Mouse (Mus musculus) forebrain, postnatal 0 days (tissue): ENCODE results near the gene Calm2. TPM values are rescaled to one million over a fixed set of nuclear protein-coding genes. Genes with fewer than 3 reads are reported as not detected.

ENCODE experiments used
- ATAC-seq: fragments of 200-750 bp; cut with Nextera tagmentation; 2 replicates; pipeline ENCODE4 v1.8.0; 2017; ENCODE audit warnings: mild to moderate bottlenecking, moderate library complexity
- DNase-seq: peaks from one replicate; pipeline ENCODE4 v3.0.0-alpha.2; 2015
- H3K27ac ChIP-seq: fragments of 300-500 bp; sonication (generic); 2 replicates; pipeline ENCODE4 v1.5.1; 2014; ENCODE audit warnings: low read depth, mild to moderate bottlenecking, antibody characterized with exemption, low read length, moderate library complexity, mixed read lengths
- H3K27me3 ChIP-seq: fragments of 300-500 bp; sonication (generic); 2 replicates; pipeline ENCODE4 v1.6.1; 2014; ENCODE audit warnings: mild to moderate bottlenecking, low read length, mixed read lengths; ENCODE audit not compliant: insufficient read depth
- H3K36me3 ChIP-seq: fragments of 300-500 bp; sonication (generic); 2 replicates; pipeline ENCODE4 v1.6.1; 2014; ENCODE audit warnings: mild to moderate bottlenecking, moderate library complexity; ENCODE audit not compliant: insufficient read depth
- H3K4me1 ChIP-seq: fragments of 300-500 bp; sonication (generic); 2 replicates; pipeline ENCODE4 v1.6.1; 2014; ENCODE audit warnings: antibody characterized with exemption; ENCODE audit not compliant: insufficient read depth
- H3K4me2 ChIP-seq: fragments of 300-500 bp; sonication (generic); 2 replicates; pipeline ENCODE4 v1.6.1; 2014; ENCODE audit warnings: low read depth, mild to moderate bottlenecking, moderate library complexity
- H3K4me3 ChIP-seq: fragments of 300-500 bp; sonication (generic); 2 replicates; pipeline ENCODE4 v1.5.1; 2014; ENCODE audit warnings: low read depth, low read length, mixed read lengths
- H3K9ac ChIP-seq: fragments of 300-500 bp; sonication (generic); 2 replicates; pipeline ENCODE4 v1.6.1; 2014; ENCODE audit warnings: mild to moderate bottlenecking
- H3K9me3 ChIP-seq: fragments of 300-500 bp; sonication (generic); 2 replicates; pipeline ENCODE4 v1.6.1; 2016; ENCODE audit warnings: low read length
- CTCF ChIP-seq: sonication (generic); IDR thresholded peaks from 2 replicates; pipeline ENCODE4 v1.5.1; 2016; ENCODE audit warnings: antibody characterized with exemption, control low read depth, low read depth
- WGBS: fragments of 180-500 bp; shearing (Covaris S2); extraction: QIAGEN DNeasy Blood & Tissue Kit; methylation state at CpG from one replicate; pipeline ENCODE4 v1.1.7; 2014; 5-methylcytosine and 5-hydroxymethylcytosine counted together
- polyA plus RNA-seq: library from polyadenylated mRNA; unstranded; fragments of >200 nt; fragmentation: Nextera tagmentation; extraction: Ambion mirVana; gene quantifications from 2 replicates; pipeline ENCODE4 v1.2.1, GENCODE M21; 2015
- total RNA-seq: library from RNA; depleted of rRNA; stranded (reverse); fragments of >200 nt; gene quantifications from 2 replicates; pipeline ENCODE4 v1.2.3, GENCODE M21; 2014; rRNA removed

Calm2 gene
- 1,563 and 1,794 TPM in 2 replicates for total RNA-seq
- 3,264 and 3,401 TPM in 2 replicates for polyA plus RNA-seq

DNA sequence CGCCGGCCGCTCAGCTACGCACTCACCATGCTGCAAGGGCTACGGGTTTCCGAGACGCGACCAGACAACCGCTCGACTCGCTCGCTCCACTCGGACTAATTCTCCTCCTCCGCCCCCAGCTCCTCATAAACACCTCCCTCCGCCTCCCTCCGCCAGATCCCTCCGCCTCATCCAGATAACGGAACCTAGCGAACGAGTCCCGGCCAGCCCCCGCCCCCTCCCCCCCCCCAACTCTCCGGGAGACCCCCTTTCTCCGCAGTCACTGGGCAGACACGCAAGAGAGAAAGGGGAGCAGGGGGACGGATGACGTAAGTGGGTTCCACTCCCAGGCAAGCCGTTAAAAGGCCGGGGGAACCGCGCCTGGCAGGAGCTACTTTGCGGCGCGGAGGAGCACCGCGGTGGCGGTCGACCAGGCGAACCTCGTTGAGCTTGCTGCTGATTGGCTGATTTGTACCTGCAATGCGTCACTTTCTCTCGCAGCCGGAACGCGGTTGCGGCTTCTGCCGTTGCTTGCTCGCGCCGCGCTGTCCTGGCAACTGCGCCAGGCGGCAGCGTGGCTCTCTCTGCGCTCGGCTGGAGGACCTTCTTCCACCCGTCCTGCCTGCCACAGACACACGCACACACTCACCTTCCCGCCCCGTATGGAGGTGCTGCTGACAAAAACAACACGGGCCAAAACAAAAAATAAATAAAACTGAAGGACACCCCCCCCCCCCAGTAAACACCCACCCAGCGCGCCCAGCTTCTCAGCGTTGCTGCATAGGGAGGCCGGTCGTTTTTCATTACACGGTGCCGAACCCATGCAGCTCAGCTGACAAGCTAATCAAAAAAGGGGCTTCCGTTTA lies at the start of gene Calm2:
Calm2 (minus strand) TSS at position 169 of the 845 bp plus-strand sequence.
- DNase-seq (peak; percentile 98), ATAC-seq (peak; percentile 92)
- peak within 1 kb of the TSS; percentile 99 for H3K9ac ChIP-seq
- peak within 1 kb of the TSS; percentile 99 for H3K27ac ChIP-seq
- peak within 1 kb of the TSS; percentile 80 for H3K4me3 ChIP-seq
- H3K4me2 ChIP-seq, result peak within 1 kb of the TSS; percentile 68
- under 1% methylated on average over 69 of the region's 69 CpGs for WGBS
- TF ChIP-seq CTCF, result peak; percentile 45
- H3K27me3 ChIP-seq, result no peaks in the 10 kb centered on the region
- no peaks in the 10 kb centered on the region for H3K9me3 ChIP-seq
- no peaks in the 10 kb centered on the region for H3K36me3 ChIP-seq
- H3K4me1 ChIP-seq, result peaks cover 22% of the 10 kb centered on the region

DNA sequence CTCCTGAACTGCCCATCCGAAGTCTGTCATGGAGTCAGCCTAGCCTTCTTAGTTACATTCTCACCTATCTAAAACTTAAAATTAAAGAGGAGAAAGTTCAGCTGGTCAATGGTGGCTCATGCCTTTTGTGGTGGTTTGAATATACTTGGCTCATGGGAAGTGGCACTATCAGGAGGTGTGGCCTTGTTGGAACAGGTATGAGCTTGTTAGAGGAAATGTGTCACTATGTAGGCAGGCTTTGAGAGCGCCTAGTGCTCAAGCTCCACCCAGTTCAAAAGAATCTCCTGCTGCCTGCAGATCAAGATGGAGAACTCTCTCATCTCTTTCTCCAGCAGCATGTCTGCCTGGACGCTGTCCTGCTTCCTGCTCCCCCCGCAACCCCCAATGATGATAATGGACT lies 48.8 kb upstream of the Calm2 start:
- Histone ChIP-seq H3K9ac (no peak overlapping the region), H3K4me2 (no peak overlapping the region), H3K4me3 (no peak overlapping the region), H3K27ac (no peak overlapping the region), H3K27me3 (no peaks in the 10 kb centered on the region), H3K9me3 (no peaks in the 10 kb centered on the region), H3K36me3 (no peaks in the 10 kb centered on the region), H3K4me1 (no peaks in the 10 kb centered on the region)
- no peak for TF ChIP-seq CTCF
- WGBS, result 94% methylated on average over 4 of the region's 4 CpGs
- ATAC-seq (no peak), DNase-seq (no peak)

- H3K9ac ChIP-seq, result no peak overlapping the region
- 97% methylated on average over 4 of the region's 4 CpGs for WGBS
- TF ChIP-seq CTCF, result no peak
- no peak for ATAC-seq
- no peak overlapping the region for H3K27ac ChIP-seq
- no peaks in the 10 kb centered on the region for H3K36me3 ChIP-seq
- DNase-seq, result no peak
- H3K9me3 ChIP-seq, result no peaks in the 10 kb centered on the region
- no peaks in the 10 kb centered on the region for H3K27me3 ChIP-seq
- H3K4me1 ChIP-seq, result no peaks in the 10 kb centered on the region
- H3K4me2 ChIP-seq, result no peak overlapping the region
- H3K4me3 ChIP-seq, result no peak overlapping the region
These were observed 47.6 kb upstream of the Calm2 start for GRCm38 (mm10) chr17:87494310-87494709.

- no peak for TF ChIP-seq CTCF
These were observed 45.6 kb upstream of the Calm2 start for GRCm38 (mm10) chr17:87492286-87492685.

DNA sequence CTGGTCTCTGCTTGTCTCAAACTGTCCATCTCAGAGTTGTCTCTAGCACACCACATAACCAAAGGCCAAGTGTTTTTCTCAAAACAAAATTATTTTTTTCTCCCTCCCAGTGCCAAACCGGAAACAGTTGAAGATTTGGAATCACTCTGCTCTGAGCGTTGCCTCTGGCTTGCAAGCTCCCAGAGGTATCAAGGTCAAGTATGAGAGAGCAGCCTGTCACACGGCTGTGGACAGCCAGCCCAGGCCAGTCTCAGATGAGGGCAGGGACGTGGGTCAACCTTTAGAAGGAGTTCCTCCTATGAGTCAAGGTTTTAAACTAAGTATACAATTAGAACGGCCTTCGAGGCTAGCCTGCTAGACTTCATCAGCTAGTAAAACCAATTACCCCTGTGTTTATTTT lies 43.6 kb upstream of the Calm2 start:
- Histone ChIP-seq H3K27ac (no peak overlapping the region), H3K36me3 (no peaks in the 10 kb centered on the region), H3K9me3 (no peaks in the 10 kb centered on the region), H3K9ac (no peak overlapping the region), H3K4me2 (no peak overlapping the region), H3K4me3 (no peak overlapping the region), H3K27me3 (no peaks in the 10 kb centered on the region), H3K4me1 (no peaks in the 10 kb centered on the region)
- WGBS, result 40% methylated on average over 6 of the region's 6 CpGs
- ATAC-seq (no peak), DNase-seq (no peak)
- TF ChIP-seq CTCF, result no peak

More at GRCm38 (mm10) chr17:87492286-87492685, 45.6 kb upstream of the Calm2 start:
- H3K9ac ChIP-seq, result no peak overlapping the region
- no peak overlapping the region for H3K4me3 ChIP-seq
- no peak for DNase-seq
- no peaks in the 10 kb centered on the region for H3K36me3 ChIP-seq
- H3K4me2 ChIP-seq, result no peak overlapping the region
- H3K27ac ChIP-seq, result no peak overlapping the region
- no peak for ATAC-seq
- H3K9me3 ChIP-seq, result no peaks in the 10 kb centered on the region
- 60% methylated on average over 4 of the region's 4 CpGs for WGBS
- no peaks in the 10 kb centered on the region for H3K27me3 ChIP-seq
- H3K4me1 ChIP-seq, result no peaks in the 10 kb centered on the region

DNA sequence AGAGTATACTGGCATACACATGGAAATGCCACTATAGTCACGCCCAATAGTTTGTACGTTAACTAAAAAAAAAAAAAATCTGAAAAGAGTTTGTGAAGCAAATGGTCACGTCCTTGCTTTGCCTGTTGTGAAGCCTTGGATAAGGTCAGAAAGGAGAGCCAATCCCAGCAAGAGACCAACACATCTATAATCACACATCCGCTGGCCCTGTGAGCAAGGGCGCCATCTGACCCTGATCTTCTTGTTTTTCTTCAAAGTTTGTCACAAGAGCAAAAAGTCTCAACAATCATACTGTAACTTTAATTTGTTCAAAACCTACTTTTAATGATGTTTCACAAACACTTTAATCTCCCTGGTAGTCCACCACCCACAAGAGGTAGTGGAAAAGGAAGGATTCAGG lies 39.0 kb upstream of the Calm2 start:
- no peaks in the 10 kb centered on the region for H3K36me3 ChIP-seq
- H3K27ac ChIP-seq, result no peak overlapping the region
- no peaks in the 10 kb centered on the region for H3K4me1 ChIP-seq
- H3K27me3 ChIP-seq, result no peaks in the 10 kb centered on the region
- DNase-seq (no peak), ATAC-seq (no peak)
- H3K9me3 ChIP-seq, result no peaks in the 10 kb centered on the region
- H3K4me2 ChIP-seq, result no peak overlapping the region
- no peak overlapping the region for H3K4me3 ChIP-seq
- 93% methylated on average over 5 of the region's 5 CpGs for WGBS
- TF ChIP-seq CTCF, result no peak
- no peak overlapping the region for H3K9ac ChIP-seq

GRCm38 (mm10) chr17:87482867-87483266 lies 36.1 kb upstream of the Calm2 start:
- no peak overlapping the region for H3K9ac ChIP-seq
- ATAC-seq (no peak), DNase-seq (no peak)
- no peak for TF ChIP-seq CTCF
- 75% methylated on average over 3 of the region's 3 CpGs for WGBS
- no peak overlapping the region for H3K4me2 ChIP-seq
- H3K4me3 ChIP-seq, result no peak overlapping the region
- no peaks in the 10 kb centered on the region for H3K27me3 ChIP-seq
- no peak overlapping the region for H3K27ac ChIP-seq
- H3K9me3 ChIP-seq, result no peaks in the 10 kb centered on the region
- no peaks in the 10 kb centered on the region for H3K4me1 ChIP-seq
- H3K36me3 ChIP-seq, result no peaks in the 10 kb centered on the region
